In the genomic region with DNA sequence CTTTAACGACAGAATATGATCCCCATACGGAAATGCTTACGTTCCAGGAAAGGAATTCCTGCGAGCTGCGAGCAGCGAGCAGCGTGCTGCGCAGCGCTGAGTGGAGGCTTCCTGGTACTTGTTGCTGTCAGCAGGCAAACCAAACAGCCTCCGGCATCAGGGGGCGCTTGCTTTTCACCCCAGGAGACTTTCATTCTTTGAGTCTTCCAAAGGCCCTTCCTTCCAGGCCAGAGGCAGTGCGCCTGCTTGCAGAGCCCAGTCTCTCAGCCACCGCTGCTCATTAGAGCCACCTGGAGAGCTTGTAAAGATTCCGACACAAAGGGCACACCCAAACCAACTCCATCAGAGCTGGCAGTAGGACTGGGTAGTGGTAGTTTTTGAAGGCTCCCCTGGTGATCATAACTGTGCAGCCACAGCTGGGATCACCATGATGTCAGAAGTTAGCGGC, we compare ENCODE assay signal across 8 mouse cellular contexts. TPM values are rescaled to one million over a fixed set of nuclear protein-coding genes. Genes with fewer than 3 reads are reported as not detected.
DNase-seq lines count a peak whose midpoint lies in the region; ATAC-seq and TF ChIP-seq lines count a peak whose summit lies in the region.

No protein-coding gene starts in this region.

- intact Hi-C loops in left cerebral cortex, postnatal 4 days (cut with DNase I), result loop anchor here (10.0 kb wide), 1 partner anchor 113 kb away; no protein-coding TSS in a partner anchor

- H3K4me3 ChIP-seq in embryonic facial prominence, embryonic 15.5 days (replicated peaks), result peak overlapping the region; percentile 33
- no peak overlapping the region for H3K4me3 ChIP-seq in hindbrain, postnatal 0 days (ENCODE audit: low read length)
- peak overlapping the region; percentile 28 for H3K4me3 ChIP-seq in midbrain, embryonic 16.5 days (ENCODE audit: low read depth, low read length)

- H3K27ac ChIP-seq in embryonic facial prominence, embryonic 15.5 days (replicated peaks), result 0 out of 2 replicates have a peak overlapping the region, but pooled peaks have one; percentile 5
- H3K27ac ChIP-seq in hindbrain, postnatal 0 days, result no peak overlapping the region
- no peak overlapping the region for H3K27ac ChIP-seq in midbrain, embryonic 16.5 days (ENCODE audit: low read length)

- H3K9ac ChIP-seq in embryonic facial prominence, embryonic 15.5 days, result no peak overlapping the region
- no peak overlapping the region for H3K9ac ChIP-seq in hindbrain, postnatal 0 days (replicated peaks; ENCODE audit: low read length)
- H3K9ac ChIP-seq in midbrain, embryonic 16.5 days (ENCODE audit: low read depth, low read length), result no peak overlapping the region

- peak overlapping the region; percentile 54 for H3K4me2 ChIP-seq in embryonic facial prominence, embryonic 15.5 days (replicated peaks)
- H3K4me2 ChIP-seq in hindbrain, postnatal 0 days (ENCODE audit: low read depth, low read length), result peak overlapping the region; percentile 36
- peak overlapping the region; percentile 48 for H3K4me2 ChIP-seq in midbrain, embryonic 16.5 days (ENCODE audit: low read length)

- peak; percentile 6 for DNase-seq in left cerebral cortex, postnatal 4 days
- no peak for DNase-seq in left cerebral cortex, adult 8-10 months (ENCODE audit: low spot score in 2 of 2)
- peak; percentile 39 for DNase-seq in hindbrain, postnatal 0 days (ENCODE audit: low spot score)
- no peak for DNase-seq in left cerebral cortex, adult 11 months (ENCODE audit: low spot score)
- no peak for DNase-seq in natural killer cell, adult 2 months (ENCODE audit: low spot score in 2 of 2)

- no peaks in the 10 kb centered on the region for H3K9me3 ChIP-seq in embryonic facial prominence, embryonic 15.5 days (replicated peaks)
- H3K9me3 ChIP-seq in hindbrain, postnatal 0 days (ENCODE audit: low read length), result no peaks in the 10 kb centered on the region
- no peaks in the 10 kb centered on the region for H3K9me3 ChIP-seq in midbrain, embryonic 16.5 days (replicated peaks; ENCODE audit: control insufficient read depth, low read length, poor library complexity, severe bottlenecking)

- H3K27me3 ChIP-seq in embryonic facial prominence, embryonic 15.5 days, result peaks cover 5% of the 10 kb centered on the region; the same call in 1 of the 2 replicates
- H3K27me3 ChIP-seq in hindbrain, postnatal 0 days (ENCODE audit: insufficient read depth, low read length), result no peaks in the 10 kb centered on the region
- peaks cover 19% of the 10 kb centered on the region for H3K27me3 ChIP-seq in midbrain, embryonic 16.5 days (ENCODE audit: control insufficient read depth, insufficient read depth, low read depth, low read length)

- ATAC-seq in embryonic facial prominence, embryonic 15.5 days (ENCODE audit: insufficient number of reproducible peaks, low FRiP score, low TSS enrichment, low read depth), result peak; percentile 69
- ATAC-seq in hindbrain, postnatal 0 days, result no peak
- peak; percentile 62; the same call in 1 of the 2 replicates for ATAC-seq in midbrain, embryonic 16.5 days
- ATAC-seq in cerebellum, adult (ENCODE audit: insufficient number of reproducible peaks, low FRiP score, low TSS enrichment), result no peak

- no peak for TF ChIP-seq CTCF in hindbrain, postnatal 0 days (IDR thresholded peaks at IDR 0.05; ENCODE audit: low read depth)

- 4% methylated on average over 15 of the region's 15 CpGs for WGBS in embryonic facial prominence, embryonic 15.5 days
- WGBS in hindbrain, postnatal 0 days, result 12% methylated on average over 15 of the region's 15 CpGs
- 6% methylated on average over 15 of the region's 15 CpGs for WGBS in midbrain, embryonic 16.5 days

- H3K4me1 ChIP-seq in embryonic facial prominence, embryonic 15.5 days, result peaks cover 11% of the 10 kb centered on the region
- no peaks in the 10 kb centered on the region for H3K4me1 ChIP-seq in hindbrain, postnatal 0 days (ENCODE audit: insufficient read depth, low read length)
- H3K4me1 ChIP-seq in midbrain, embryonic 16.5 days (ENCODE audit: control insufficient read depth, insufficient read depth, low read length), result peaks cover 7% of the 10 kb centered on the region; the same call in 1 of the 2 replicates

- no peaks in the 10 kb centered on the region for H3K36me3 ChIP-seq in embryonic facial prominence, embryonic 15.5 days
- no peaks in the 10 kb centered on the region for H3K36me3 ChIP-seq in hindbrain, postnatal 0 days (ENCODE audit: insufficient read depth, low read length)
- no peaks in the 10 kb centered on the region for H3K36me3 ChIP-seq in midbrain, embryonic 16.5 days (ENCODE audit: control insufficient read depth, insufficient read depth, low read length)

RNA-seq across cellular contexts. Expression of a gene that starts 48.9 kb away (rescaled TPM):
- total RNA-seq in left cerebral cortex, postnatal 4 days (2021), result not detected
- under 1 TPM in 1 of 4 experiments, not detected in 3; 0.25 TPM for total RNA-seq in left cerebral cortex, adult 8-10 months (2022)
- polyA plus RNA-seq in embryonic facial prominence, embryonic 15.5 days (2015; fragmentation: Nextera tagmentation; extraction: Ambion mirVana), result 0.67 and 1.7 TPM in 2 replicates
- not detected in 2 replicates for total RNA-seq in hindbrain, postnatal 0 days (2014; rRNA removed)
- polyA plus RNA-seq in hindbrain, postnatal 0 days (2015; fragmentation: Nextera tagmentation; extraction: Ambion mirVana), result 0.11 and 0.13 TPM in 2 replicates
- polyA plus RNA-seq in midbrain, embryonic 16.5 days (2015; fragmentation: Nextera tagmentation; extraction: Ambion mirVana), result 0.53 and 0.82 TPM in 2 replicates

Comparison
In these comparisons a context has a peak if more than half of its experiments do, and no peak if none do; other contexts are left out.
1. DNase-seq: peak in left cerebral cortex, postnatal 4 days (single experiment) and hindbrain, postnatal 0 days (single experiment); none in left cerebral cortex, adult 8-10 months (0 of 2), left cerebral cortex, adult 11 months (single experiment) and natural killer cell, adult 2 months (0 of 2).
2. ATAC-seq: peak in embryonic facial prominence, embryonic 15.5 days (single experiment) and midbrain, embryonic 16.5 days (single experiment); none in hindbrain, postnatal 0 days (single experiment) and cerebellum, adult (single experiment).
3. Peak in every context shown above with its lines, with median percentiles within 50 percentile points of each other: H3K4me2 ChIP-seq.